Mouse (Mus musculus): ENCODE results near the gene Zfhx3.

GRCm38 (mm10) chr8:108086913-108087312, 144.5 kb downstream of the Zfhx3 start:
- TF ChIP-seq SMC3 (IDR thresholded peaks at IDR 0.05; ENCODE audit: low read depth, low read length) (no peak), MAFK (IDR thresholded peaks at IDR 0.05; ENCODE audit: borderline replicate concordance, low read depth, low read length) (no peak), GATA1 (IDR thresholded peaks at IDR 0.05; ENCODE audit: low read depth, low read length) (no peak), CTCF (IDR thresholded peaks at IDR 0.05 in 2 of 3, conservative IDR thresholded peaks at IDR 0.05 in 1 of 3; ENCODE audit: control insufficient read depth in 1 of 3, insufficient read depth in 1 of 3, low read depth in 2 of 3, low read length in 3 of 3, poor library complexity in 1 of 3, severe bottlenecking in 1 of 3) (no peak), NELFE (IDR thresholded peaks at IDR 0.05; ENCODE audit: low read depth, low read length) (no peak), POLR2A (IDR thresholded peaks at IDR 0.05; ENCODE audit: control insufficient read depth in 1 of 2, insufficient read depth in 1 of 2, low read depth in 1 of 2, low read length in 2 of 2, poor library complexity in 1 of 2) (no peak), ZMIZ1 (IDR thresholded peaks at IDR 0.05; ENCODE audit: low read depth, low read length) (no peak), KAT2A (conservative IDR thresholded peaks at IDR 0.05; ENCODE audit: low read depth, low read length) (no peak), MAX (IDR thresholded peaks at IDR 0.05; ENCODE audit: low read length) (no peak), EP300 (IDR thresholded peaks at IDR 0.05; ENCODE audit: low read depth in 1 of 2, low read length in 2 of 2) (no peak), MYC (IDR thresholded peaks at IDR 0.05; ENCODE audit: low read depth, low read length) (no peak)

Data from MEL (cell line).